Mouse (Mus musculus) left cerebral cortex, postnatal 25 days (tissue): ENCODE measurements around the gene Cpne7. TPM values are rescaled to one million over a fixed set of nuclear protein-coding genes. Genes with fewer than 3 reads are reported as not detected.
"Not testable (repeated sequence)": the region's sequence is repeated elsewhere in the genome, so short reads cannot be mapped to it uniquely, and the experiment has no call there.

Experiments used
- DNase-seq, 2 experiments: peaks; one replicate each; pipeline ENCODE4 v3.0.0; 2022; ENCODE audit warnings: low spot score in 2 of 2, mixed read lengths in 1 of 2
- intact Hi-C: fragments of 180-260 bp; cut with DNase I; formaldehyde crosslinking; loops from one replicate; pipeline ENCODE4 v1.15.1; 2025
- total RNA-seq, 2 experiments: library from RNA; stranded (reverse); gene quantifications; 2 replicates each; pipeline ENCODE4 v1.2.3; 2021

Gene Cpne7
- 10 to 100 TPM; 47.5 to 62.6 TPM for total RNA-seq

DNA sequence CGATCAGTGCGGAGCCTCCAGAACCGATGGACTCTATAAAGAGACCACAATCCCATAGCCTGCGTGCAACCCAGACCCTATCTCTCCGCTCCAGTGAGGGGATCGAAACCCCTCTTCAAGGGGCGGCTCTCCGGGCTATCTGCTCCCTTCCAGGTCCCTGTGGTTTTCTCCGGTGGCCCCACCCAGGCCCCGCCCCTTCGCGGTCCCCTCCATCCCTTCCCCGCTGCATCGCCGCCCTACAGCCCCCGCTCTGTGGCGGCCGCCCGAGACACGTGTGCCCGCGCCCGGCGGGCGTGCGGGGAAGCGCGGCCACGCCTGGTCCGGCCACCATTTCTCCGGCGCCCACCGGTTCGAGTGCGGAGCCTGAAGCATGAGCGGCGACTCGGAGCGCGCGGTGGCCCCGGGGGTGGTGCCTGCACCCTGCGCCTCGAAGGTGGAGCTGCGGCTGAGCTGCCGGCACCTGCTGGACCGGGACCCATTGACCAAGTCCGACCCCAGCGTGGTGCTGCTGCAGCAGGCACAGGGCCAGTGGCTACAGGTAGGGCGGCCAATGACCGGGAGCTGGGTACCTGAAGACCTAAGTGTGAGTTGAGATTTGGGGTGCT is at the start of gene Cpne7:
Gene Cpne7, plus strand, starts transcription at position 248 of the 605 bp plus-strand sequence.
- no peak for DNase-seq
- intact Hi-C loops, result no loop called here

DNA sequence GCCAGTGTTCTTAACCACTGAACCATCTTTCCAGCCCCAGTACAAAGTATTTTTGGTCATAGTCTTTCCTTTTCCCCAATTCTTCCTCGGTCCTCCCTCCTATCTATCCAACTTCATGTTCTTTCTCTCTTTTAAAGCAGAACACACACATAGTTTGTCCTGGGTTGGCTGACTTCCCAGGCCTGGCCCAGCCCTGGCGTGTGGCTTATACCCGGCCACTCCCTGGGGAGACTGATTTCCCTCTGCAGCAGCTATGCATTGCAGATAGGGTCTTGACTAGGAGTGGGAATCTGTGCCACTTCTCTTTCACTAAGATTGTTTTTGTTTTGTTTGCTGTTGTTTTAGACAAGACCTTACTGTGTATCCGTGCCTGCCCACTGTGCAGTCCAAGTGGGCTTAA is 46.0 kb upstream of the Cpne7 start:
- intact Hi-C loops, result no loop called here
- DNase-seq, result no peak

DNA sequence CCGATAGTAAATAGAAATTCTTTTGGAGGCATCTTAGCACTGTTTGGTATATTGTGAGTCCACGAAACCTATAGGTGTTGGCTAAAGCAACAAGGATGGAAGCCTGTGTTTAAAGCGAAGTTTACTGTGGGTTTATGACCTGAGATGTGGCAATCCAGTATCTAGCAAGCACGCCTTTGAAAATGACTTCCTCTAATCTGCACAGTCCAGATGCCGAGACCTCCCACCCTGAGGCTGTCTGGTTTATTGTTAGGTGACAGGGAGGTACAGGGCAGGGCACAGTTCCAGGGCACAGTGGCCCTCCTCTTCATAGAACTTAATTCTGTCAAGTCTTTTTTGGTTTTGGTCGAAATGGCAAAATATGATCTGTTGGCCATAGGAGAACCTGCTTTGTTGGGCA is 40.0 kb upstream of the Cpne7 start:
- intact Hi-C loops, result no loop called here
- no peak for DNase-seq

DNA sequence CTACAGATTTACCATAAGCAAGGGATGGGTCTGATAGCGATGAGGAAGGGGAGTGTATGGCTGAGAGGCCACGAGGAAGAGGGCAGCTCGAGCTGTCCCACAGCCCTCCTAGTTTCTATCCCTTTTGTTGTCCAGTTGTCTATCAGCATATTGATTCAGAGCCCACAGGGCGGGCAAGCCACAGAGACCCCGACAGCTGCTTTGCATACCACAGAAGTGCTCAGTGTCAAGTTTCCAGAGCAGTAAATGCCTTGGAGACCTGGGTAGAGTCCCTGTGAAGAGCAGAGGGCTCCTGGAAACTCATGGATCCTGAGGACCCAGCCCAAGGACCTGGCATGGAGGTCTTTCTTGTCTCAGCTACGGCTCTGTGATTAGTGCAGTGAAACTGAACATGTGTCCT is 34.2 kb upstream of the Cpne7 start:
- intact Hi-C loops, result no loop called here
- no peak for DNase-seq

DNA sequence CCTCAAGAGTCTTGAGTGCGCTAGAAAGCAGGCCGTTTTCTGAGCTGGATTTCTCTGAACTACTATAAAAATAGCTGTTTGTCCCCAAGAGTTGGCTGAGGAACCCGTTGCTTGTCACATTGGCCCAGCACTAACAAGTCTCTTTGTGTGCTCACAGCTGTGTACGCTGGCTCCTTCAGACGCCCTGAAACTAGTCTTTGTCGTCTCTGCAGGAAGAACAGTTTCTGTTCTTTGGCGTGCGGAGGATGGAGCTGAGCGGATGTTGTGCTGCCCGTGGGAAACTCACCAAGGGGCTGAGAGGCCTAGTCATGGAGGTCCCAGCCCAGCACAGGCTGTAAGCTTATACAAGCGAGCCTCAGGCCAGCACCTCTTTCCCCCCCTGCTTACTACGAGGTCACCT is 33.6 kb upstream of the Cpne7 start:
- intact Hi-C loops, result no loop called here
- DNase-seq, result peak; percentile 39 to 69

DNA sequence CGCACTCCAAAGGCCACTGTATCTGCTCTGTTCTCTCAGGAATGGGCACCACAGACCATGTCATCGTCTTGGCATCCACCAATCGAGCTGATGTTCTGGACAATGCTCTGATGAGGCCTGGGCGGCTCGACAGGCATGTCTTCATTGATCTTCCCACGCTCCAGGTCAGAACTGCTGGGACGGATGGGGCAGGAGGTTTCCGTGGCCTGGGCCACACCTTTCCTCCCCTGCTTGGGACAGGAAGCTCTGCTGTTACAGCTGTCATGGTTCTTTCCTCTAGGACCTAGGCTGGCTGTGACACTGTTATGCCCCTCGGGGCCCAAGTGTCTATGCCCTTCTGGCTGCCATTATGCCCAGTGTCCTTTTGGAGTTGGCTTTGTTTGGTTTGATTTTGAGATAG is 29.9 kb upstream of the Cpne7 start:
- intact Hi-C loops, result no loop called here

DNA sequence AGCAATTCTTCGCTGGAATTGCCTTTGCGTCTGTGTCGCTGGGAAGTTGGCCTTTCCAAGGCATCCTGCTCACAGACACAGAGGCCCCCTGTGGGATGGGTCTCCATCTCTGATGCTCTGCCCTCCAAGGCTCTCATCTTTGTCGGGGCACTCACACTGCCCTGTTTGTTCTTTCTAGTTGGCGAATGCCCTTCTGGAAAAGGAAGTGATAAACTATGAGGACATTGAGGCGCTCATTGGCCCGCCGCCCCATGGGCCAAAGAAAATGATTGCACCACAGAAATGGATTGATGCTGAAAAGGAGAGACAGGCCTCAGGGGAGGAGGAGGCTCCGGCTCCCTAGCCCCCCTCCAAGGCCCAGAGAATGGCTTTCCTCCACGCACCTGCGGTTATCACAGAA is 20.0 kb upstream of the Cpne7 start:
- DNase-seq, result peak in 1 of 2 experiments; percentile 43
- intact Hi-C loops, result no loop called here

More for the DNA sequence above, 29.9 kb upstream of the Cpne7 start:
- no peak for DNase-seq

DNA sequence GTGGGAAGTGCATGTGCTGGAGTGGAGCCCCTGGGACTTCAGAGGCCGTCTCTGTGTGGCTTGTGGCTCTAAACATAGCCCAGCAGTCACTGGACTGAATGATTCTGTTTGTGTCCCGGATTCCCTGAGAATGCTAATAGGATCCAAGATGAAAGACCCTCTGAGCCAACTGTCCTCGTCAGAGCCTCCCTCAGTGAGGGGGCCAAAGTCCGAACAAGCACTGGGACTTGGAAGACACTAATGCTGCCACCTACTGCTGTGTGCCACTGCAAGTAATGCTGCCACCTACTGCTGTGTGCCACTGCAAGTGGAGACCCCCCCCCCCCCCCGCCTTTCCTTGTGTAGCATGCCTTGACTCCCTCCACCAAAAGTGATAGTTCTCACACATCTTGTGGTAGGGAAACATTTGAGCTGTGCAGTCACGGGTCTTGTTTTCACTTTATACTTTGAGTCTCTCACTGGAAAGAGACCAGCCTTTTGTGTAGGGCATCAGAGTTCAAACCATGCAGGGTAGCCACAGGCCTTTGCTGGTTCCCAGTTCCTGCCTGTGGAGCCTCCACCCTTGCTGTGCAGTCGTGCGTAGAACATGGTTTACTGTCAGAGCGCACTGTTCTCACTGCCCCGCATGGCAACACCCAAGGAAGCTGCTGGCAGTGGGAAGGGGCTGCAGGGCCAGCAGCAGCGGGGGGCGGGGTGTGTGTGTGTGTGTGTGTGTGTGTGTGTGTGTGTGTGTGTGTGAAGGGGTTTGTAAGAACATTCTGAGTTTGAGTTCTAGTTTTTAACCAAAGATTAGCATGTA is 19.2 kb upstream of the Cpne7 start:
- DNase-seq, result peak in 1 of 2 experiments; percentile 57
- intact Hi-C loops, result no loop called here

DNA sequence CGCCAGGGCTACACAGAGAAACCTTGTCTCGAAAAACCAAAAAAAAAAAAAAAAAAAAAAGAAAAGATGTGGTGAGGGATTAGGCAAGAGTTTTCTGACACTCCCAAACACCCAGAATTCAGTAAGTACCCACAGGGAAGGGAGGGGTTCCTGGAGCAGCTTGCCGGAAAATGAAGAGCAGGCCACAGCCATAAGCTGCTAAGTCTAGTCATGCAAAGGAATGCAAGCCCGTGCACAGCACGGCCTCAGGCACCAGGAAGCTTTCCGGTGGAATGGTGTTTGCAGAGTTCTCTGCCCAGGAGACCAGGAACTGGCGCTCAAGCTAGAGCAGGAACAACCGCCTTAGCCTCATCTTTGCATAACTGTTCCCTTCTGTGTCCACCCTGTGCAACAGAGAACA is 16.9 kb upstream of the Cpne7 start:
- intact Hi-C loops, result no loop called here
- no peak for DNase-seq

DNA sequence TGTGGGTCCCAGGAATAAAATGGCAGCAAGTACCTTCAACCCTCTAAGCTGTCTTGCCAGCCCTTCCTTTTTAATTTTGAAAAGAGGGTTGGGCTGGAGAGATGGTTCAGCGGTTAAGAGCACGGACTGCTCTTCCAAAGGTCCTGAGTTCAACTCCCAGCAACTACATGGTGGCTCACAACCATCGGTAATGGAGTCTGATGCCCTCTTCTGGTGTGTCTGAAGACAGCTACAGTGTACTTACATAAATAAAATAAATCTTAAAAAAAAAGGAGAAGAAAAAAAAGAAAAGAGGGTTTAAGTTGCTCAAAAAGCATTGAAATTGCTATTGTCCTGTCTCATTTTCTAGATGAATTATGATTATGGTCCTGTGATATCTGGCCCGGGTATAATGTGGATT is 15.9 kb upstream of the Cpne7 start:
- intact Hi-C loops, result no loop called here
- no peak for DNase-seq

DNA sequence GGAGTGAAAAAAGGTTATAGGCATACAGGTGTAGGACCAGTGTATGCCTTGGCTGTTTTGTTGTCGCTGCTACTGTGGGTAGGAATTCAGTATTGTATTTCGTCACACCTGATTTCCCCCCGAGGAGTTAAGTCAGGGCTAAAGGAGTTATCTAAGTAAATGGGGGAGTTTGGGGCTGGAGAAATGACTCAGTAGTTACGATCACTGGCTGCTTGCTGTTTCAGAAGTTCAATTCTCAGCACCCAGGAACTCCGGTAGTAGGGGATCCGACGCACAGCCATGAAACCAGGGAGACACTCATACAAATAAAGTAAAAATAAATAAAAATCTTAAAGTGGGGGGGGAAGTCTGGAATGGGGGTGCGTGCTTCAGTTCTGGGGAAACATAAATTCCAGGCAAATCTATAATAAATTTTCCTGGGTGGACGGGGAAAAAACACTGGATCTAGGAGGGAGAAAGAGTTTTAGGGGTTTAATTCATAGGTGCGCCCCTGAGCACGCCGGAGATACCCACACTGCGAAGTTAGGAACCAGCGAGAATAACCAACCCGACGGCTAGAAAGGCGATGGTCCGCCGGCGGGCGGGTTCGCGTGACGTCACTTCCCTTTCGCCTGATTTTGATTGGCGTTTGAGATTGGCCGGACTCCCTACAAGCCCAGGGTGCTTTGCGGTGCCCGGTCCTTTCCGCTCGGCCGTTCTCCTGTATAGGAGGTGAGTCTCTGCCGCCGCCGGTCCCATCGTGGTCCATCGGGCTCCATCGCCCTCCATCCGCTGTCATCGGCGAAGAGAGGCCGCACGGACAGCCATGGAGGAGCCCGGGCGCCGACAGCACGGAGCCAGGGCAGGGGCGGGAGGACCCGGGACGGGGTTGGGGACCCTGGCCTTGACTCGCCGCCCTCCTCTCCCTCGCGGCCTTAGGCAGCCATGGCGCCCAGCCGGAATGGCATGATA is 15.2 kb upstream of the Cpne7 start, which contains the start of gene Rpl13:
Gene Rpl13, plus strand, starts transcription at position 616 of the 951 bp plus-strand sequence.
- intact Hi-C loops, result loop anchor here (2.0 kb wide), 3 partner anchors 37 to 195 kb away; partner anchors contain the start of gene Ankrd11
- peak; percentile 98 to 99 for DNase-seq

DNA sequence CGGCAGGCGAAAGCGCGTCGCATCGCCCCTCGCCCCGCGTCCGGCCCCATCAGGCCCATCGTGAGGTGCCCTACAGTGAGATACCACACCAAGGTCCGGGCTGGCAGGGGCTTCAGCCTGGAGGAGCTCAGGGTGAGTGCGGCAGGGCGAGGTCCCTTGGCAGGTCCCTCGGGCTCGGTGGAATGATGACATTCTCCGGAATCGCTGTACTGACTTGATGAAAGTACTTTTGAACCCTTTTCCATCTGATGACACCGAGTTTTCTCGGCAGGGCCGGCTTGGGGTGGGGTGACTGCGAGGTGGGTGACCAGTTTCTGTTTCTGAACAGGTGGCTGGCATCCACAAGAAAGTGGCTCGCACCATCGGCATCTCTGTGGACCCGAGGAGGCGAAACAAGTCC is 14.3 kb upstream of the Cpne7 start:
- intact Hi-C loops, result loop anchor here (2.0 kb wide), 3 partner anchors 38 to 196 kb away; partner anchors contain the start of gene Ankrd11
- DNase-seq, result not testable (repeated sequence)

DNA sequence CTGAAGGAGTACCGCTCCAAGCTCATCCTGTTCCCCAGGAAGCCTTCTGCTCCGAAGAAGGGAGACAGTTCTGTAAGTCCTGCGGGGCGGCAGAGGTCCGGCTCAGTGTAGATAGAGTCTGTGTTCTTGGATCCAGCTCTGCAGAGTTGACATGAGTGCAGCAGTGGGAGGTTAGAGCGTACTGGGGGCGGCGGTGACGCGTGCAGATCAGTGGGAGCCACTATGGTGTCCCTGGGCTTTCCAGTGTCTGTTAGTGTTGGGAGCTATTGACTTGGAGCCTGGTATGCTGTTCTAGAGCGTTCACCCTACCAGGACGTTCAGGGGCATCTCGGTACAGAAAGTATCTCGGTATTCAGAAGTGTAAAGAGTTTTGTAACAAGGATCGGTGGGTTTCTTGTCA is 13.9 kb upstream of the Cpne7 start:
- DNase-seq, result no peak
- intact Hi-C loops, result loop anchor here (2.0 kb wide), 3 partner anchors 38 to 196 kb away; partner anchors contain the start of gene Ankrd11

DNA sequence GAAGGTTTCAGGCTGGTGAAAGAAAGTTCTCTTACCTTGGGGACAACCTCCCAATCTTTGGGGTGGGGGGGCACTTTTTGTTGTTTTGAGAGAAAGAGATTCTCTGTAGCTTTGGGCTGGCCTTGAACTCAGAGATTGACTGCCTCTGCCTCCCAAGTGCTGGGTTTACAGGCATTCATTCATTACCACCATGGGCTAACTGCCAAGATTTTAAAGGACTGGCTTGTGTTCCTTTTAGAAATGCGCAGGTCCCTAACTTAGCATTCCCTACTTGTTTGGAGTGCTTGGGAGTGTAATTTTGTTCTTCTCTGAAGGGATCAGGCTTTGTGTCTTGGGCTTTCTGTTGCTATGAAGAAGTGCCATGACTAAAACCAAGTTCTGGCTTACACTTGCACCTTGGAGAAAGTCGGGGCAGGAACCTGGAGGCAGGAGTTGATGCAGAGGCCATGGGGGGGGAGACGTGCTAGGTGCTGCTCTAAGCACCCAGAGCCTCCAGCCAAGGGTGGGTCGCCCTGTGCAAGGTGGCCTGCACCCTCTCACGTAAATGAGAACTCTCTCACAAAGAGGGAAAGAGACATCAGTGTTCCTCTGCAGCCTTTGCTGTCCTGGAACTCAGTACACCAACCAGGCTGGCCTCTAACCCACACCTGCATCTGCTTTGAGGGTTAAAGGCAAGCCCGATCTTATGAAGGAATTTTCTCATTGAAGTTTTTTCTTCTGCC is 13.0 kb upstream of the Cpne7 start:
- intact Hi-C loops, result loop anchor here (2.0 kb wide), 1 partner anchor 99 kb away; no protein-coding TSS in a partner anchor
- no peak for DNase-seq

DNA sequence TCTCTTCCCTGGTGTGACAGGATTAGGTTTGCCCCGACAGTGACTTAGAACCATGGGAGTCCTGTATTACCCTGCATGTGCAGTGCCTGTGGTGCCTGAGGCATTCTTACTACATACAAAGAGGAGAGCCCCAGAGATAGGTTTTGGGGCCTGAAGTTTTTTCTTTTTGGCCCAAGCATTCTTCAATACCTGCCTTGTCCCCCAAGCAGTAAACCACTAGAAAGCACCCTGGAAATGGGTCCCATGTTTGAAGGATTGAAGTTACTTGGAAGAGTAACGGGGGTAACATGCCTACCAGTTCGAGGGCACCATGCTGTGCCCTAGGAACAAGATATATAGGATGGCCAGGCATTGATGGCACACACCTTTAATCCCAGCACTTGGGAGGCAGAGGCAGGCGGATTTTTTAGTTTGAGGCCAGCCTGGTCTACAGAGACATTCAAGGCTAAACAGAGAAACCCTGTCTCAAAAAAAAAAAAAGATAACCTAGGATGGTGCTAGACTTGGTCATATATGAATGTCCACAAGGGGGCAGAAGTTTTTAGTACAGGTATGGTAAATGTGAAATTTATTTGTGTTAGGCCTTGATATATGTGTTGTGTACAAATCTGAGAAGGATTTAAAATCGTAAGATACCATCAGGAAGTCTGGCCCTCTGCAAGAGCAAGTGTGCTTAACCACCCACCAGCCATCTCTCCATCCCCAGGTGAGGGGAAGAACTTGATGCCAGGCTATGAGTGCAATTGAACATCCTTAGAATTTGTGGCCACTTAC is 11.4 kb upstream of the Cpne7 start:
- peak in 1 of 2 experiments; percentile 36 for DNase-seq
- intact Hi-C loops, result loop anchor here (2.0 kb wide), 1 partner anchor 97 kb away; no protein-coding TSS in a partner anchor

DNA sequence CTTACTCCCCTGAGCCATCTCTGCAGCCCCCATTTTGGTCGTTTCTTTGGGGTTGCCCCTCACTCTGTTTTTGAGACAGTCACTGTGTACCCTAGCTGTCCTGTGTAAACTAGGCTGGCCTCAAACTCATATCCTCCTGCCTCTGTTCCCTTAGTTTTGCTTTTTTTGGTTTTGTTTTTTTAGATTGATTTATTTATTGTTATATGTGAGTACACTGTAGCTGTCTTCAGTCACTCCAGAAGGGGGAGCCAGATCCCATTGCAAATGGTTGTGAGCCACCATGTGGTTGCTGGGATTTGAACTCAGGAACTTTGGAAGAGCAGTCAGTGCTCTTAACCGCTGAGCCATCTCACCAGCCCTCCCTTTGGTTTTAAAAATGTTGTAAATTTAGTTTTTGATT is 10.6 kb upstream of the Cpne7 start:
- intact Hi-C loops, result no loop called here
- no peak for DNase-seq

DNA sequence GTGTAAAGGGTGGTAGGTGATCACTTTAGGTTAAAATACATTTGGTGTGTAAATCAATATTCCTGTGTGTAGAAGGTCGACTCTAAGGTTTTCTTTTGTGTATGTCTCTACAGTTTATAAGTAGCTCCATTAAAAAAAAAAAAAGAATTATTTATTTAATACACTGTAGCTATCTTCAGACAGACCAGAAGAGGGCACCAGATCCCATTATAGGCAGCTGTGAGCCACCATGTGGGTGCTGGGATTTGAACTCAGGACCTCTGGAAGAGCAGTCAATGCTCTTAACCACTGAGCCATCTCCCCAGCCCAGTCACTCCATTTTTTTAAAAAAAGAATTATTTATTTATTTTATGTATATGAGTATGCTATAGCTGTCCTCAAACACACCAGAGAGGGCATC is 9.2 kb upstream of the Cpne7 start:
- intact Hi-C loops, result no loop called here
- no peak for DNase-seq

DNA sequence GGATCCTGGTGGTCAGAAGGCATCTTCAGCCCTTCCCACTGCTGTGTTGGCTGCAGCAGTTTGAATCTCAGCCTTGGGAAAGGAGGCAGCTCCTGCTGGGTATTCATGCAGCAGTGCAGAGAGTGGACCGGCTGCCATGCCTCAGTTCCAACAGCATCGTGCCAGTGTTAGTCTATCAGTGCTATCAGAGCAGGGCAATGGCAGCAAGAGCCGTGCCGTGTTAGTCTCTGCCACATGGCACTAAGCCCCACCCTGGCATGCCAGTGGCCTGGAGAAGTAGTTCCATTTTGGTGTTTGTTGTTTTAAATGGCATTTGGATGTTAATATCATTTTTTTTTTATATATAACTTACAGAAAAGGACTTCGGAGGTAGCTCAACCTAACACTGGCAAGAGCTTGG is 8.2 kb upstream of the Cpne7 start:
- intact Hi-C loops, result no loop called here
- DNase-seq, result no peak
